Mouse (Mus musculus) cerebellum, postnatal 10 days (tissue): Measurements from ENCODE around the gene Emp2.
A peak's percentile ranks its signal among the peaks of the same experiment; 100 is the strongest.
"Not testable (repeated sequence)": the region's sequence is repeated elsewhere in the genome, so short reads cannot be mapped to it uniquely, and the experiment has no call there.

Experiments used
- DNase-seq, 2 experiments: peaks; one replicate each; pipeline ENCODE4 v3.0.0; 2021; ENCODE audit warnings: mixed read lengths in 2 of 2

The Emp2 gene

DNA sequence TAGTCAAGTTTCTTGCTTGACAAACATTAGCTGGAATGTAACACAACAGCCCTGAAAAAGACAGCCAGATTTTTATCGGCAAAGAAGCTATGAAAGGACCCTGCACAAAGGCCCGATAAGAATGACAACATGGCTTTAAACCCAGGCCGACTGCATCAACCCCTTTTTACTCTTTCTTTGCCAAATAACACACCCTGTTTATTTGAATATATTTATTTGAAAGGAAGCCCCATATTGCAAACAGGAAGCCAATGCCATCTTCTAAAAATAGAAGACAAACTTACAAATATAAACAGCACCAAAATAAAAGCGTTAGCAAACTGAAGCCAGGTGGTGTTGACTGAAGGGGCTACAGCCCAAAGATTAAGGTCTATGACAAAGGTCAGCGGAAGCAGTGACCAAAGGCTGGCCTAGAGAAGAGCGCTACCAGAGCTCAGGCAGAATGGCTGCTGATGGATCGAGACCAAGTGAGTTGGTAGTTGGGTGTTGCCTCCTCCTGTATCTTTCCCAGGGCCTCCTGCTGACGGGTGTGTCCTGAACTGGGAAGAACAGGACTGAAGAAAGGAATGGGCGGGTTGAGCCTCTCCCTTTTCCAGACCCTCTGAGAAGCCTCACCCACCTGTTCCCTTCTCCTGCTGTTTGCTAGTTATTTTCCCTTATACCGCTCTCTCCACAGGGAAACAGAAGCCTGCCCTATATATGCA lies 2.9 kb upstream of the Emp2 start:
- no peak for DNase-seq

- peak; percentile 16 to 32 for DNase-seq
Measured at GRCm38 (mm10) chr16:10313226-10313625, 542 bp downstream of the Emp2 start.

- DNase-seq, result no peak
Measured at GRCm38 (mm10) chr16:10311989-10312388, 1.8 kb downstream of the Emp2 start.

- no peak for DNase-seq
Measured at GRCm38 (mm10) chr16:10311086-10311485, 2.7 kb downstream of the Emp2 start.

GRCm38 (mm10) chr16:10310507-10310906 lies 3.3 kb downstream of the Emp2 start:
- no peak for DNase-seq

DNA sequence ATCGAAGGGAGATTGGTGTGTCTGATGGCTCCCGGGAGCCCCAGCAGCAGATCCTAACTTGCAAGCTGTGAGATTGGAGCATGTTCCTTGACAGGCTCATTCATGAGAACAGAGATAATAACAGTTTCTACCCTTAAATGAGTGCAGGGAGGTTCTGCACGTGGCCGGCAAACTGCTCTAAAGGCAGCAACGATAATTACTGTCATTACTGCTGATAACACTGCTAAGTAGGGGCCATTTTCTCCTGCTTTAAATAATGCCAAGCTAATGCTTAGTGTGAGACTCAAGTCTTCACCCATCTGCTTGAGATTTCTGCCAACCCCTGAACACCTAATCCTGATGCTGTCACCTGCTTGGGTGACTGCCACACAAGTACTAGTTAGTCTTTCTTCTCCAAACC lies 6.4 kb downstream of the Emp2 start:
- no peak for DNase-seq

GRCm38 (mm10) chr16:10306101-10306500 lies 7.7 kb downstream of the Emp2 start:
- DNase-seq, result peak; percentile 26 to 30

- no peak for DNase-seq
Measured at GRCm38 (mm10) chr16:10301337-10301736, 12.4 kb downstream of the Emp2 start.

DNA sequence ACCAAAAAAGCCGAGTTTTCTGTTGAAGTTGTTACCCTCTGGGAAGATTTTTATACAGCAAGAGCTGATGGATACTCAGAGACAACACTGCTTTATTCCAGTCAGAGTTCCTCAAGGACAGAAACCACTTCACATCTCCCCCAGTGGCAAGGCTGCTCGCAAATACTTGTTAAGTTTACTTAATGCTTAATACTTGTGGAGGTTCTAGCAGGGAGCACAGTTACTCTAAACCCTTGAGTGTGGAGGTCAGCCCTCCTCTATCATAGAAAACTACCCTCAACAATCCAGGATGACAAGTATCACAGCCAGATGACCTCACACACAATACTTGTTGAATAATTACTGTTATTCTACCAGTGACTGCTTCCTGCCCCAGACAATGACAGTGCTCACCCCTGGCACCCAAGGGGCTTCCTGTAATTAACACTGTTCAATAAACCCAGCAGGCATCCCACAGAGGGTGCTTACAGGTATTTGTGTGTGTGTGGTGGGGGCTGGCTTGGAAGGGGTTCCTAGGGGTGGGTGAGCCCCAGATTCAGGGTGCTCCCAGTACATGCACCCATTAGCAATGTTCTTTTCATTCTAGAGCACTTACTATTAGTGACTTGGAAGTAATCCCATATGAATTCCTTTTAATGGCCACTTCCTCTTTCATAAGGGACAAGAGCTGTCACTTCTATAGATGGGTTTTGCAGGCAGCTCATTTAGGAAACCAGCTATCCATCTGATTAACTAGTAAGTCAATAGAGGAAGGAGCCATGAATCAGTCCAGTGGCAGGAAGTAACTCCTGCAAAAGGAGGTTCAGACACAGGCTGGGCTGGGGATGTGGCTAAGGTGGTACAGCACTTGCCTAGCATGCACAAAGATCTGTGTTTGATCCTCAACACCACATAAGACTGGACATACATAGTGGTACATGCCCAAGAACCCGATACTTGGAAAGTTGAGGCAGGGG lies 13.3 kb downstream of the Emp2 start:
- no peak for DNase-seq

- DNase-seq, result no peak
Measured at GRCm38 (mm10) chr16:10299637-10300036, 14.1 kb downstream of the Emp2 start.

GRCm38 (mm10) chr16:10297696-10298644 lies 15.8 kb downstream of the Emp2 start:
- DNase-seq, result peak; percentile 21 to 27

- no peak for DNase-seq
Measured at GRCm38 (mm10) chr16:10288115-10288514, 25.7 kb downstream of the Emp2 start.

DNA sequence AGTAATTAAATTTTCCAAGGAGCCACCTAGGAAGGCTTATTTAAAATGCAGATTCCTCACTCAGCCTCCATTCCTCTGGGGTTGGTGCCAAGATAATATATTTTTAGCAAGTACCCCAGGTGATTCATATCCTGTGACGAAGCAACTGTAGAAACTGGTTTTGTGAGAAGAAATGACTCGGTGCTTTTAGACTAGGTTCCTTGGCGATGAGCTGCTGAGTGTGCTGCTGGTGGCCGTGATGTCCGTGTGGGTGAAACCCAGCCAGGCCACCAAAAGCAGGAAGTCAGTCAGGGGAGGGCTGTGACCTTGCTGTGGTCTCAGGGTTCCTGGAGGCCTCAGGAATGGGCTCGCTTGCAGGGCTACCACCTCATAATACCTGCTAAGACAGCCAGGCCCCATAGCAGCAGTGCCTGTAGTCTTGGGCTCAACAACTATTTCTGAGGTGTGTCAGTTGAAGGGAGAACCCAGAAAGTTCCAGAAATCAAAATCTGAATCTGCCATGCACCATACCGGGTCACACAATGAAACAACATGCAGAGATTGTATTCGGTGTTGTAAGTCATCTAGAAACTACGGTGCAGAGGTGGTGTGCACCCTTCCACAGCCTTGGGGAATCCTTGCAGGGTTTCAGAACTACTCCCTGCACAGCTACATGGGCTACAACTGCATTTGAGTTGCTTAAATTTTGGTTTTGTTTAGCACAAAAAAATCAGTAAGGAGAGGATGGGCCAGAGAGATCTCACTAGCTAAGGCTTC lies 27.1 kb downstream of the Emp2 start:
- no peak for DNase-seq

DNA sequence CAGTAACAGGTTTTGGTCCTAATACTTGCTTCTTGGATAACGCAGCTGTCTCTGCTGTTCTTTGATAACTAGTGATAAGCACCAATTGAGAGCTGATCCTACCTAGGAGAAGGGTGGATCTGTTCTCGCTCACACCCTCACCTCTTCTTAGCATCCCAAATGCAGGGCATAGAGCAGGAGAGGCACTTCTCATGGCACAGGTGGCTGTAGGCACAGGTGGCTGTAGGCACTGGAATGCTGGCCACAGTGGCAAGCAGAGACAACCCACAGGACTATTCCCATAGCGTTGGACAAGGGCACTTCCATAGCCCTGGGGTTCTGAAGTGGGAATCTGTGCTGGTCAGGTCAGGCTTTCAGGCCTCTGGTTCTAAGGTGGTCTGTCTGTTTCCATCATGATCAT lies 31.9 kb downstream of the Emp2 start:
- DNase-seq, result no peak

- DNase-seq, result peak; percentile 94 to 97
Measured at GRCm38 (mm10) chr16:10280286-10280951, 33.3 kb downstream of the Emp2 start.

- not testable (repeated sequence) for DNase-seq
Measured at GRCm38 (mm10) chr16:10276778-10277177, 37.0 kb downstream of the Emp2 start.

DNA sequence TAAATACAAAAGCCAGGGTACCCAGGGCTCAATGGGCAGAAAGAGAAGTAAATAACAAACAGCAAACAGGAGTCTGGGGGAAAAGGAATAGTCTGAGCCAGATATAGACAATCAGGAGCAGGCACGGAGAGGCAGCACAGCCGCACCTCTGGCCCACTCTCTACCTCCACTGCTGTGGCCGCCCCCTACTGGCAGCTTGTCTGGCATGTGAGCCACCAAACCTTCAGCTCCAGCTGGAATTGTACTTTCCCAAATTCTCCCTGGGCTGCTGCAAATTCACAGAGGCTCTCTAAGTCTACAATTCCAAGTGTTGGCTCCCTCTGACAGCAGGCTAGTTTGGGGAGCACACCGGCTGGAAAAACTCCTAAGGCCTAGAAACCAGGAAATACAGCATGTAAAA lies 39.3 kb downstream of the Emp2 start:
- DNase-seq, result peak; percentile 17 to 21

DNA sequence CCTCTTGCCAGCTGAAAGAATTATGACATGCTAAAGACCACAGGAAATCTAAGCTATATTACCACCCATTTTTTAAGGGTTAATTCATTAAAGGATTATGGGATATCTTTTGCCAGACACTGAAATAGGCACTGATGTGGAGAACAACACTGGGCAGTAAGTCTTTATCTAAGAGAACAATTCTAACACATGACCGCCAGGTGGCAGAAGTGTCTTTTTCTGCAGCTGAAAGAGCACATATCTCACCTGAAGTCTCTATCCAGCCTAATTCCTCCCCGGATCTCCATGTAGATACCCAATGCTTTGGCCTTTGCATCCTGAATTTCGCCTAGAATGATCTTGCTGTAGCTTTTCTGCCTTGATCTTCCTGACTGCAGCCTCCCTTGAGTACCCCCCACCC lies 41.5 kb downstream of the Emp2 start:
- DNase-seq, result peak; percentile 80 to 85

DNA sequence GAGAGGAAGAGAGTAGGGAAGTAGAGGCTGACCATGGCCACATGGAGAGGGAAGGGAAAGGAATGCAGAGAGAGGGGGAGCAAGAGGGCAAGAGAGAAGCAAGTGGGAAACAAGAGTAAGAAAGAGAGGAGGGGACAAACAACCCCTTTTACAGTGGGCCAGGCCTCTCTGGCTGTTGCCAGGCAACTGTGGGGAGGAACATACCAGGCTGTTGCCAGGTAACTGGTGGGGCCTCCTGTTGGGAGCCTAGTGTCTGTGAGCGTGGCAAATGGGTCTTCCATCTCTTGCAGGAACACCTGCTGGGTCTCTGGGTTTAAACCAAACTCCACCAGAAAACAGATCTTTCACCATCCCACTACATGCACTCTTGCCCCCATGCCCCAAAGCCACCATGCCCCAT lies 59.8 kb downstream of the Emp2 start:
- peak in 1 of 2 experiments; percentile 23 for DNase-seq

GRCm38 (mm10) chr16:10236601-10237000 lies 77.2 kb downstream of the Emp2 start:
- peak; percentile 44 to 53 for DNase-seq
